8 mouse cellular contexts compared by ENCODE assay signal in genomic region chr5:8840887-8841286, GRCm38 (mm10). TPM values are rescaled to one million over a fixed set of nuclear protein-coding genes. Genes with fewer than 3 reads are reported as not detected.
DNase-seq lines count a peak whose midpoint lies in the region; ATAC-seq and TF ChIP-seq lines count a peak whose summit lies in the region.

No protein-coding gene starts in this region.

- no peaks in the 10 kb centered on the region for H3K36me3 ChIP-seq in ES-Bruce4 (ENCODE audit: control insufficient read depth, insufficient read depth, low read length, poor library complexity, severe bottlenecking)
- no peaks in the 10 kb centered on the region for H3K36me3 ChIP-seq in forebrain, embryonic 16.5 days (ENCODE audit: control insufficient read depth, insufficient read depth)
- no peaks in the 10 kb centered on the region for H3K36me3 ChIP-seq in liver, embryonic 13.5 days
- H3K36me3 ChIP-seq in neural tube, embryonic 14.5 days (ENCODE audit: control insufficient read depth, insufficient read depth, low read length): no peaks in the 10 kb centered on the region

- ATAC-seq in forebrain, embryonic 16.5 days: peak; percentile 67
- no peak for ATAC-seq in liver, embryonic 13.5 days (ENCODE audit: low read depth)
- peak; percentile 81; the same call in 1 of the 2 replicates for ATAC-seq in neural tube, embryonic 14.5 days (ENCODE audit: low read depth)

- no peaks in the 10 kb centered on the region for H3K9me3 ChIP-seq in ES-Bruce4 (replicated peaks; ENCODE audit: control insufficient read depth, insufficient read depth, low read length, poor library complexity, severe bottlenecking)
- no peaks in the 10 kb centered on the region for H3K9me3 ChIP-seq in forebrain, embryonic 16.5 days (ENCODE audit: control insufficient read depth, low read length)
- H3K9me3 ChIP-seq in liver, embryonic 13.5 days (replicated peaks): no peaks in the 10 kb centered on the region
- no peaks in the 10 kb centered on the region for H3K9me3 ChIP-seq in neural tube, embryonic 14.5 days (ENCODE audit: control insufficient read depth, low read length)

- no peak overlapping the region for H3K4me2 ChIP-seq in forebrain, embryonic 16.5 days (ENCODE audit: low read length)
- H3K4me2 ChIP-seq in liver, embryonic 13.5 days: no peak overlapping the region
- H3K4me2 ChIP-seq in neural tube, embryonic 14.5 days (ENCODE audit: low read depth, low read length): no peak overlapping the region

- TF ChIP-seq CTCF in ES-Bruce4 (IDR thresholded peaks at IDR 0.05; ENCODE audit: low read depth, low read length): peak; percentile 57

- WGBS in forebrain, embryonic 16.5 days: 34% methylated on average over 5 of the region's 5 CpGs
- 31% methylated on average over 5 of the region's 5 CpGs for WGBS in liver, embryonic 13.5 days (ENCODE audit: insufficient replicate concordance)
- WGBS in neural tube, embryonic 14.5 days: 38% methylated on average over 5 of the region's 5 CpGs

- no peaks in the 10 kb centered on the region for H3K27me3 ChIP-seq in ES-Bruce4 (ENCODE audit: control insufficient read depth, insufficient read depth, low read length, poor library complexity, severe bottlenecking)
- H3K27me3 ChIP-seq in forebrain, embryonic 16.5 days (replicated peaks; ENCODE audit: control insufficient read depth, insufficient read depth, low read length): no peaks in the 10 kb centered on the region
- no peaks in the 10 kb centered on the region for H3K27me3 ChIP-seq in liver, embryonic 13.5 days
- H3K27me3 ChIP-seq in neural tube, embryonic 14.5 days (ENCODE audit: control insufficient read depth, insufficient read depth, low read length): no peaks in the 10 kb centered on the region

- no peak for TF ChIP-seq EP300 in ES-Bruce4 (IDR thresholded peaks at IDR 0.05; ENCODE audit: insufficient read depth, low read depth, low read length)

- H3K27ac ChIP-seq in ES-Bruce4 (ENCODE audit: insufficient read depth, low read length): no peak overlapping the region
- no peak overlapping the region for H3K27ac ChIP-seq in forebrain, embryonic 16.5 days (ENCODE audit: low read length)
- no peak overlapping the region for H3K27ac ChIP-seq in liver, embryonic 13.5 days
- no peak overlapping the region for H3K27ac ChIP-seq in neural tube, embryonic 14.5 days (ENCODE audit: low read depth, low read length)

- no peak for TF ChIP-seq POLR2A in ES-Bruce4 (IDR thresholded peaks at IDR 0.05; ENCODE audit: insufficient read depth, low read length)

- H3K9ac ChIP-seq in ES-Bruce4 (ENCODE audit: low read depth, poor library complexity, severe bottlenecking): no peak overlapping the region
- H3K9ac ChIP-seq in forebrain, embryonic 16.5 days (replicated peaks; ENCODE audit: low read depth, low read length): no peak overlapping the region
- H3K9ac ChIP-seq in liver, embryonic 13.5 days: no peak overlapping the region
- H3K9ac ChIP-seq in neural tube, embryonic 14.5 days (replicated peaks; ENCODE audit: low read depth, low read length): no peak overlapping the region

- no peaks in the 10 kb centered on the region for H3K4me1 ChIP-seq in ES-Bruce4 (ENCODE audit: control insufficient read depth, insufficient read depth, low read length)
- no peaks in the 10 kb centered on the region; the same call in 1 of the 2 replicates for H3K4me1 ChIP-seq in forebrain, embryonic 16.5 days (replicated peaks; ENCODE audit: control insufficient read depth, insufficient read depth, low read length)
- H3K4me1 ChIP-seq in liver, embryonic 13.5 days (replicated peaks): no peaks in the 10 kb centered on the region
- no peaks in the 10 kb centered on the region for H3K4me1 ChIP-seq in neural tube, embryonic 14.5 days (ENCODE audit: control insufficient read depth, insufficient read depth, low read length)

- H3K4me3 ChIP-seq in ES-Bruce4 (ENCODE audit: low read depth, low read length): no peak overlapping the region
- H3K4me3 ChIP-seq in forebrain, embryonic 16.5 days (replicated peaks; ENCODE audit: low read length): no peak overlapping the region
- H3K4me3 ChIP-seq in liver, embryonic 13.5 days (replicated peaks): no peak overlapping the region
- no peak overlapping the region for H3K4me3 ChIP-seq in neural tube, embryonic 14.5 days (ENCODE audit: low read depth, low read length)

- peak; percentile 75 for DNase-seq in 416B (ENCODE audit: low read depth)
- peak; percentile 32 for DNase-seq in c-Kit-positive CD71-positive TER-119-negative erythroid progenitor cells, embryonic 14.5 days (ENCODE audit: low read depth)
- DNase-seq in kidney, adult 8-10 months: peak; percentile 42 to 80
- peak; percentile 34 for DNase-seq in liver, embryonic 13.5 days
- peak; percentile 63 to 73 for DNase-seq in thymus, postnatal 36 days

RNA-seq across cellular contexts. Expression of gene Abcb1b, which starts 42.9 kb away (rescaled TPM):
- polyA plus RNA-seq in ES-Bruce4 (2011; ENCODE audit: insufficient read depth, insufficient read length, low read depth, missing spikeins): 67.2 and 68.5 TPM in 2 replicates
- polyA plus RNA-seq in forebrain, embryonic 16.5 days (2015; fragmentation: Nextera tagmentation; extraction: Ambion mirVana): 0.46 and 0.94 TPM in 2 replicates
- polyA plus RNA-seq in liver, embryonic 13.5 days (2015; fragmentation: Nextera tagmentation; extraction: Ambion mirVana): 0.37 and 0.81 TPM in 2 replicates
- 0.51 and 1.0 TPM in 2 replicates for polyA plus RNA-seq in neural tube, embryonic 14.5 days (2014; fragmentation: Nextera tagmentation; extraction: Ambion mirVana)

RNA-seq across cellular contexts. Expression of gene Abcb4, which starts 52.6 kb away (rescaled TPM):
- polyA plus RNA-seq in ES-Bruce4 (2011; ENCODE audit: insufficient read depth, insufficient read length, low read depth, missing spikeins): 0.41 and 0.42 TPM in 2 replicates
- polyA plus RNA-seq in forebrain, embryonic 16.5 days (2015; fragmentation: Nextera tagmentation; extraction: Ambion mirVana): 0.51 and 0.76 TPM in 2 replicates
- polyA plus RNA-seq in liver, embryonic 13.5 days (2015; fragmentation: Nextera tagmentation; extraction: Ambion mirVana): 26.7 and 31.5 TPM in 2 replicates
- 0.85 and 0.96 TPM in 2 replicates for polyA plus RNA-seq in neural tube, embryonic 14.5 days (2014; fragmentation: Nextera tagmentation; extraction: Ambion mirVana)

Comparison
In these comparisons a context has a peak if more than half of its experiments do, and no peak if none do; other contexts are left out.
1. RNA of gene Abcb1b, which starts 42.9 kb away (polyA plus RNA-seq): 67.2 to 68.5 TPM in ES-Bruce4; 0.46 to 0.94 TPM in forebrain, embryonic 16.5 days, 0.51 to 1.0 TPM in neural tube, embryonic 14.5 days and 0.37 to 0.81 TPM in liver, embryonic 13.5 days; every median in the first group is over 10 times any median in the second.
2. RNA of gene Abcb4, which starts 52.6 kb away (polyA plus RNA-seq): 26.7 to 31.5 TPM in liver, embryonic 13.5 days; 0.85 to 0.96 TPM in neural tube, embryonic 14.5 days, 0.51 to 0.76 TPM in forebrain, embryonic 16.5 days and 0.41 to 0.42 TPM in ES-Bruce4; every median in the first group is over 10 times any median in the second.
3. Peak in every context shown above with its lines, with median percentiles within 50 percentile points of each other: DNase-seq.